Mouse (Mus musculus) G1E (cell line): ENCODE measurements around the gene Gm28042.

Source experiments
- CTCF ChIP-seq: IDR thresholded peaks from 2 replicates; pipeline ENCODE4 v1.5.1; 2012; ENCODE audit warnings: low read depth, low read length, inconsistent platforms, mixed read lengths
- GATA1 ChIP-seq: IDR thresholded peaks from 2 replicates; pipeline ENCODE4 v1.6.1; 2012; ENCODE audit warnings: borderline replicate concordance, low read length, inconsistent platforms, mixed read lengths
- POLR2AphosphoS5 ChIP-seq: IDR thresholded peaks from 2 replicates; pipeline ENCODE4 v1.6.1; 2012; ENCODE audit warnings: low read depth, low read length, inconsistent platforms; ENCODE audit not compliant: insufficient replicate concordance

GRCm38 (mm10) chr2:120033726-120034125, 6.4 kb downstream of the Gm28042 start:
- TF ChIP-seq CTCF = no peak
- TF ChIP-seq GATA1 = no peak
- no peak for TF ChIP-seq POLR2AphosphoS5
